Mouse (Mus musculus): ENCODE measurements at regions not wholly inside any gene's neighbourhood (a gene's known extent, or its start where the extent isn't known, plus 50 kb on each side); places are given as distances from the start of the nearest gene placed in this dataset.

- in situ Hi-C loops (cut with MboI) = no loop called here
Observed at GRCm38 (mm10) chr10:37220434-37220833, 81.7 kb upstream of the Marcks start.

- in situ Hi-C loops (cut with MboI) = no loop called here
Observed at GRCm38 (mm10) chr10:37219936-37220335, 81.2 kb upstream of the Marcks start.

- in situ Hi-C loops (cut with MboI) = no loop called here
Observed at GRCm38 (mm10) chr10:37219381-37219780, 80.7 kb upstream of the Marcks start.

- in situ Hi-C loops (cut with MboI) = no loop called here
Observed at GRCm38 (mm10) chr10:37214656-37215055, 75.9 kb upstream of the Marcks start.

- in situ Hi-C loops (cut with MboI) = no loop called here
Observed at GRCm38 (mm10) chr10:37212350-37213035, 73.8 kb upstream of the Marcks start.

- in situ Hi-C loops (cut with MboI) = no loop called here
Observed at GRCm38 (mm10) chr10:37211305-37211704, 72.6 kb upstream of the Marcks start.

- in situ Hi-C loops (cut with MboI) = no loop called here
Observed at GRCm38 (mm10) chr10:37210223-37210622, 71.5 kb upstream of the Marcks start.

- in situ Hi-C loops (cut with MboI) = no loop called here
Observed at GRCm38 (mm10) chr10:37206986-37207385, 68.3 kb upstream of the Marcks start.

- in situ Hi-C loops (cut with MboI) = no loop called here
Observed at GRCm38 (mm10) chr10:37206546-37206945, 67.8 kb upstream of the Marcks start.

GRCm38 (mm10) chr10:37203709-37204108 is 65.0 kb upstream of the Marcks start:
- in situ Hi-C loops (cut with MboI) = no loop called here

GRCm38 (mm10) chr10:37194798-37195453 is 56.2 kb upstream of the Marcks start:
- in situ Hi-C loops (cut with MboI) = no loop called here

- in situ Hi-C loops (cut with MboI) = no loop called here
Observed at GRCm38 (mm10) chr10:37194131-37194797, 55.5 kb upstream of the Marcks start.

GRCm38 (mm10) chr10:37192661-37193060 is 53.9 kb upstream of the Marcks start:
- in situ Hi-C loops (cut with MboI) = no loop called here

- in situ Hi-C loops (cut with MboI) = no loop called here
Observed at GRCm38 (mm10) chr10:37190092-37190491, 51.4 kb upstream of the Marcks start.
